Mouse (Mus musculus) CH12.LX (cell line): Measurements from ENCODE around the gene Mvk. TPM values are rescaled to one million over a fixed set of nuclear protein-coding genes. Genes with fewer than 3 reads are reported as not detected.

Experiments
- DNase-seq: peaks from one replicate; pipeline ENCODE4 v3.0.0-alpha.2; 2013; ENCODE audit errors: extremely low read depth
- H3K27ac ChIP-seq: 2 replicates; pipeline ENCODE4 v1.5.1; 2012; ENCODE audit warnings: low read depth, mild to moderate bottlenecking, control low read depth, moderate library complexity; ENCODE audit not compliant: insufficient read depth
- H3K27me3 ChIP-seq: replicated peaks from 2 replicates; pipeline ENCODE3; 2012; ENCODE audit warnings: inconsistent platforms
- H3K36me3 ChIP-seq, 2 experiments: replicated peaks in 1 of 2; 2 replicates each; pipeline versions ENCODE3 to v1.6.1; 2012; ENCODE audit warnings: inconsistent platforms in 1 of 2, low read length in 1 of 2, mild to moderate bottlenecking in 1 of 2, mixed read lengths in 1 of 2, moderate library complexity in 1 of 2; ENCODE audit not compliant: control insufficient read depth in 1 of 2, insufficient read depth in 1 of 2
- H3K4me1 ChIP-seq, 2 experiments: 2 replicates each; pipeline ENCODE4 v1.6.1; 2012; ENCODE audit warnings: inconsistent platforms in 1 of 2, moderate library complexity in 1 of 2; ENCODE audit not compliant: insufficient read depth in 2 of 2, control insufficient read depth in 1 of 2
- H3K4me2 ChIP-seq: 2 replicates; pipeline ENCODE4 v1.6.1; 2012; ENCODE audit warnings: low read depth, mild to moderate bottlenecking, control low read depth; ENCODE audit not compliant: poor library complexity, insufficient read depth, severe bottlenecking
- H3K4me3 ChIP-seq, 3 experiments: fragments of 150-350 bp in 1 of 3; sonication (generic) in 1 of 3; replicated peaks in 1 of 3; 2 replicates each; pipeline versions ENCODE3 to v1.5.1; 2011 to 2012; ENCODE audit warnings: low read depth in 2 of 3, low read length in 2 of 3, mild to moderate bottlenecking in 2 of 3, moderate library complexity in 2 of 3, control low read depth in 1 of 3, improper control_type of control experiment in 1 of 3, inconsistent platforms in 1 of 3, mixed read lengths in 1 of 3; ENCODE audit not compliant: poor library complexity in 1 of 3
- H3K79me2 ChIP-seq: replicated peaks from 2 replicates; pipeline ENCODE4 v1.6.1; 2012; ENCODE audit warnings: mild to moderate bottlenecking, moderate library complexity; ENCODE audit not compliant: control insufficient read depth, poor library complexity, insufficient read depth, severe bottlenecking; ENCODE audit errors: extremely low read depth
- H3K9ac ChIP-seq: 2 replicates; pipeline ENCODE4 v1.6.1; 2012; ENCODE audit warnings: low read depth, mild to moderate bottlenecking, control low read depth, moderate library complexity; ENCODE audit not compliant: insufficient read depth
- H3K9me3 ChIP-seq: replicated peaks from 2 replicates; pipeline ENCODE3; 2012; ENCODE audit warnings: low read length, inconsistent platforms, mixed read lengths
- CTCF ChIP-seq, 2 experiments: IDR thresholded peaks in 1 of 2; conservative IDR thresholded peaks in 1 of 2; 2 replicates each; pipeline ENCODE4 v1.5.1; 2011 to 2012; ENCODE audit warnings: low read depth in 2 of 2, low read length in 2 of 2, improper control_type of control experiment in 1 of 2, inconsistent platforms in 1 of 2, mild to moderate bottlenecking in 1 of 2, moderate library complexity in 1 of 2
- E2F4 ChIP-seq: IDR thresholded peaks from 2 replicates; pipeline ENCODE4 v1.6.1; 2011; ENCODE audit warnings: low read depth, low read length, improper control_type of control experiment; ENCODE audit not compliant: insufficient replicate concordance
- ELF1 ChIP-seq: IDR thresholded peaks from 2 replicates; pipeline ENCODE4 v1.6.1; 2014; ENCODE audit warnings: low read depth, mild to moderate bottlenecking, inconsistent platforms, low read length, improper control_type of control experiment
- EP300 ChIP-seq: IDR thresholded peaks from 2 replicates; pipeline ENCODE4 v1.6.1; 2011; ENCODE audit warnings: low read length, improper control_type of control experiment
- JUN ChIP-seq: IDR thresholded peaks from 2 replicates; pipeline ENCODE4 v1.6.1; 2011; ENCODE audit warnings: low read depth, mild to moderate bottlenecking, low read length, improper control_type of control experiment, moderate library complexity; ENCODE audit not compliant: insufficient read depth
- JUND ChIP-seq: conservative IDR thresholded peaks from 2 replicates; pipeline ENCODE4 v1.6.1; 2011; ENCODE audit warnings: low read depth, low read length, improper control_type of control experiment
- MAFK ChIP-seq: IDR thresholded peaks from 2 replicates; pipeline ENCODE4 v1.6.1; 2011; ENCODE audit warnings: low read length, improper control_type of control experiment; ENCODE audit not compliant: insufficient replicate concordance
- MAZ ChIP-seq: IDR thresholded peaks from 2 replicates; pipeline ENCODE4 v1.6.1; 2012; ENCODE audit warnings: low read depth, mild to moderate bottlenecking, inconsistent platforms, low read length, improper control_type of control experiment, moderate library complexity
- MXI1 ChIP-seq: IDR thresholded peaks from 2 replicates; pipeline ENCODE4 v1.6.1; 2011; ENCODE audit warnings: mild to moderate bottlenecking, low read depth, low read length, improper control_type of control experiment
- NELFE ChIP-seq: IDR thresholded peaks from 2 replicates; pipeline ENCODE4 v1.6.1; 2011; ENCODE audit warnings: low read depth, low read length, improper control_type of control experiment
- NRF1 ChIP-seq: IDR thresholded peaks from 2 replicates; pipeline ENCODE4 v1.6.1; 2014; ENCODE audit warnings: low read depth, mild to moderate bottlenecking, inconsistent platforms, low read length, improper control_type of control experiment, moderate library complexity
- POLR2AphosphoS2 ChIP-seq: IDR thresholded peaks from 2 replicates; pipeline ENCODE4 v1.6.1; 2011; ENCODE audit warnings: low read depth, low read length, improper control_type of control experiment
- RAD21 ChIP-seq: IDR thresholded peaks from 2 replicates; pipeline ENCODE4 v1.6.1; 2011; ENCODE audit warnings: low read depth, mild to moderate bottlenecking, low read length, improper control_type of control experiment, moderate library complexity
- RCOR1 ChIP-seq: conservative IDR thresholded peaks from 2 replicates; pipeline ENCODE4 v1.6.1; 2012; ENCODE audit warnings: low read depth, mild to moderate bottlenecking, inconsistent platforms, low read length, improper control_type of control experiment
- TBP ChIP-seq: conservative IDR thresholded peaks from 2 replicates; pipeline ENCODE4 v1.6.1; 2011; ENCODE audit warnings: low read depth, low read length, improper control_type of control experiment
- TCF12 ChIP-seq: IDR thresholded peaks from 2 replicates; pipeline ENCODE4 v1.6.1; 2014; ENCODE audit warnings: low read depth, mild to moderate bottlenecking, inconsistent platforms, low read length, improper control_type of control experiment
- UBTF ChIP-seq: IDR thresholded peaks from 2 replicates; pipeline ENCODE4 v1.6.1; 2012; ENCODE audit warnings: low read depth, mild to moderate bottlenecking, inconsistent platforms, low read length, improper control_type of control experiment, moderate library complexity
- ZC3H11A ChIP-seq: IDR thresholded peaks from 2 replicates; pipeline ENCODE4 v1.6.1; 2012; ENCODE audit warnings: low read depth, mild to moderate bottlenecking, inconsistent platforms, low read length, improper control_type of control experiment
- ZKSCAN1 ChIP-seq: IDR thresholded peaks from 2 replicates; pipeline ENCODE4 v1.6.1; 2012; ENCODE audit warnings: low read depth, inconsistent platforms, low read length, improper control_type of control experiment, borderline replicate concordance
- ZNF384 ChIP-seq: IDR thresholded peaks from 2 replicates; pipeline ENCODE4 v1.6.1; 2012; ENCODE audit warnings: low read depth, low read length, improper control_type of control experiment, inconsistent platforms
- dilution Hi-C: fragments of 300-500 bp; cut with MboI; formaldehyde crosslinking; loops from 2 replicates; pipeline ENCODE4 v1.14.3; 2020; ENCODE audit warnings: low sequenced_read_pairs; ENCODE audit not compliant: extremely low pct_unique_long_range_greater_than_20kb, extremely low pct_ligation_motif_present
- in situ Hi-C: fragments of 300-500 bp; cut with MboI; formaldehyde crosslinking; loops from 3 replicates; pipeline ENCODE4 v1.14.3; 2019; ENCODE audit warnings: low sequenced_read_pairs, low pct_ligation_motif_present, low pct_unique_long_range_greater_than_20kb, mixed read lengths
- polyA plus RNA-seq: library from polyadenylated mRNA; unstranded; fragments of >175 nt; gene quantifications from 2 replicates; pipeline ENCODE4 v1.2.1, GENCODE M21; 2012; ENCODE audit warnings: low read depth; ENCODE audit not compliant: insufficient read length
- total RNA-seq, 2 experiments: library from RNA; depleted of rRNA; stranded (reverse); fragments of 300-350 nt in 1 of 2; fragments of >200 nt in 1 of 2; gene quantifications; 2 replicates each; pipeline ENCODE4 v1.2.3; 2012 to 2014

Mvk gene
- total and polyA plus RNA-seq, 3 experiments, result 21.0 to 27.9 (median 24.2) TPM

- no peak overlapping the region for H3K9ac ChIP-seq
- TF ChIP-seq CTCF (conservative IDR thresholded peaks at IDR 0.05 in 1 of 2, IDR thresholded peaks at IDR 0.05 in 1 of 2; ENCODE audit: low read depth in 2 of 2, low read length in 2 of 2) (peak in 1 of 2 experiments; percentile 35; a peak in 2 of 4 replicates), RAD21 (peak; percentile 2), TBP (no peak)
- TF ChIP-seq, all 38 proteins: peak for 2
- Histone ChIP-seq H3K79me2 (no peaks in the 10 kb centered on the region), H3K4me3 (no peak overlapping the region), H3K36me3 (peaks cover 54 to 93% of the 10 kb centered on the region in 2 experiments), H3K27ac (no peak overlapping the region), H3K4me1 (no peaks in the 10 kb centered on the region), H3K27me3 (no peaks in the 10 kb centered on the region), H3K4me2 (no peak overlapping the region), H3K9me3 (no peaks in the 10 kb centered on the region)
- dilution Hi-C loops (no loop called here), in situ Hi-C loops (no loop called here)
- DNase-seq, result no peak
These were observed 25.5 kb upstream of the Mvk start for GRCm38 (mm10) chr5:114418541-114418940.

DNA sequence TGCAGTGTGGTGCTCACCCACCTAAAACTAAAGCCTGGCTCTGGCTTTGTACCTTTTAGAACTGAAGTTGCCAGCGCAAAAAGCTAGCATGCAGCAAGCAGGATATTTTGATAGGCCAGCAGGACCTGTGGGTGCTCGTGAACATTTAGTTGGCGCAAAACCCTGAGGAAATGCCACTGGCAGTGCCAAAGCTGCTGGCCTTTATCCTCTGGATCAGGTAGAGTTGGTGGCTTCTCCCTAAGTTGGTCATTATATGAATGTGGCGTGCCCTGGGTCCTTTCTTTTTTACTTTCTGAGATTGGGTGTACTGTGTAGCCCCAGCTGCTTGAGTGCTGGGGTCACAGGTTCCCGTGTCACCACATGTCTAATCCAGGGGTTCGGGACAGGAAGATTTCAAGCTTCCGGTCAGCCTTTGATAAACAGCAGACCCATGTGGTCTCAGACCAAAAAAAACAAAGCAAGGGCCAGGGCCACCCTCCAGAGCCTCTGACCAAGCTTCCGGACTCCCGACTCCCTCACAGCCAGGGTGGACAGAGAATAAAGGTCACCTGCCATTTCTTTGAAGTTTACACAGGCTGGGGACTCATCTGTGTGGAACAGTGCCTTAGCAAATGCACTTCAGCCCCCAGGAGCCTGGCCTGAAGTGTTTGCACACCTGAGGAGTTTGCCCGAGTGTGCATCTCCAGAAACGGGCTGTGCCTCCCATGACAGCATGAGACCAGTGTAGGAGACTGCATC lies 22.3 kb upstream of the Mvk start:
- no peak for DNase-seq
- in situ Hi-C loops, result no loop called here
- H3K4me3 ChIP-seq, result no peak overlapping the region
- dilution Hi-C loops, result no loop called here
- H3K4me2 ChIP-seq, result no peak overlapping the region
- H3K4me1 ChIP-seq, result no peaks in the 10 kb centered on the region
- no peak overlapping the region for H3K9ac ChIP-seq
- no peak overlapping the region for H3K27ac ChIP-seq
- no peaks in the 10 kb centered on the region for H3K79me2 ChIP-seq
- H3K9me3 ChIP-seq, result no peaks in the 10 kb centered on the region
- TF ChIP-seq CTCF (conservative IDR thresholded peaks at IDR 0.05 in 1 of 2, IDR thresholded peaks at IDR 0.05 in 1 of 2; ENCODE audit: low read depth in 2 of 2, low read length in 2 of 2) (no peak), NRF1 (no peak)
- peaks cover 31 to 63% of the 10 kb centered on the region in 2 experiments for H3K36me3 ChIP-seq
- H3K27me3 ChIP-seq, result no peaks in the 10 kb centered on the region

DNA sequence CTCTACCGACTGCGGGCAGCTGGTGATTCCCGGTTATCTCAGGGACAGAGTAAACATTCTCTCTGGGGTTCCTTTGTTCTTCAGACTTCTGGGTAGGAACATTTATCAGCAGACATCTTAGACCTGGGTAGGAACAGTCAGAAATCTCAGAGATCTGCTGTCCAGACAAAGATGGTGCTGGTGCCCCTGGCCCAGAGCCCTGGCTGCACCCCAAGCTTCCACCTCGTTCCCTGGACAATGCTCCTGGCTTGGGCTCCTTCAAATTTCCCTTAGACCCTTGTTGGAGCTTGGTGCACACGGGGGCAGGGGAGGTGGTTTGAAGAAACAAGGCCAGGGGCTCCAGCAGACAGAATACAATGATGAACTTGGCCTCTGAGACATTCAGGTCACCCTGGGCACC lies 21.5 kb upstream of the Mvk start:
- no peak overlapping the region for H3K4me2 ChIP-seq
- no peak overlapping the region for H3K4me3 ChIP-seq
- no peak for DNase-seq
- H3K27ac ChIP-seq, result no peak overlapping the region
- no peaks in the 10 kb centered on the region for H3K27me3 ChIP-seq
- H3K79me2 ChIP-seq, result no peaks in the 10 kb centered on the region
- TF ChIP-seq TCF12, result no peak
- no peak for TF ChIP-seq ELF1
- no peak for TF ChIP-seq ZC3H11A
- no peak for TF ChIP-seq RAD21
- no peak for TF ChIP-seq EP300
- TF ChIP-seq JUND, result no peak
- no peak for TF ChIP-seq JUN
- TF ChIP-seq RCOR1, result no peak
- TF ChIP-seq POLR2AphosphoS2, result no peak
- TF ChIP-seq MXI1, result no peak
- no peak for TF ChIP-seq NELFE
- no peak for TF ChIP-seq MAZ
- TF ChIP-seq UBTF, result no peak
- TF ChIP-seq ZNF384, result no peak
- no peak for TF ChIP-seq MAFK
- no peak for TF ChIP-seq ZKSCAN1
- no peak for TF ChIP-seq CTCF (conservative IDR thresholded peaks at IDR 0.05 in 1 of 2, IDR thresholded peaks at IDR 0.05 in 1 of 2; ENCODE audit: low read depth in 2 of 2, low read length in 2 of 2)
- no peak for TF ChIP-seq E2F4
- in situ Hi-C loops, result no loop called here
- H3K4me1 ChIP-seq, result no peaks in the 10 kb centered on the region
- dilution Hi-C loops, result no loop called here
- H3K9ac ChIP-seq, result no peak overlapping the region
- H3K36me3 ChIP-seq, result peaks cover 25 to 54% of the 10 kb centered on the region in 2 experiments
- no peaks in the 10 kb centered on the region for H3K9me3 ChIP-seq
